Mouse (Mus musculus): ENCODE measurements around the gene Hhatl. TPM values are rescaled to one million over a fixed set of nuclear protein-coding genes. Genes with fewer than 3 reads are reported as not detected.

Gene Hhatl
- total RNA-seq, 2 experiments from 2014 or later: 111 to 112 TPM

DNA sequence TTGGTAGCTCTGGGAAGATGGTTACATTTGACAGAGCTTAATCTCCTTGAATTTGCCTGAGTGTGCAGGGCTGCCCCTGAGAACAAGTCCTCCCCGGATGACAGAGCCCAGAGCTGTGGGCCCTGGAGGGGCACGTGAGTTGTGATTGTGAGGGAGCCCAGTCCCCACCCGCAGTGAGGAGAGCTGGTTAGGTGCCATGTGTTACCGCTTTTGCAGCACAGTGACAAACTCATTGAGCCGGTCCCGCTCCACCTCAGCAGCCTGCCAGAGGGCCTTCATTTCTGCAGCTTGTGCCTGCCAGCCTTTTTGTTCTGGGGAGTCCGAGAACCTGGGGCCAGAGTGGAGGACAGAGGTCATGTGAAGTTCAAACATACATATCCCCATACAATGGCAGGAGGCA is 15.6 kb upstream of the Hhatl start:
- intact Hi-C loops (cut with DNase I): no loop called here
- DNase-seq: peak in 1 of 2 experiments; percentile 38

- intact Hi-C loops (cut with DNase I): no loop called here
- DNase-seq: peak in 1 of 2 experiments; percentile 46
These were observed 15.2 kb upstream of the Hhatl start for GRCm38 (mm10) chr9:121807546-121807945.

- intact Hi-C loops (cut with DNase I): no loop called here
- DNase-seq: no peak
These were observed 10.4 kb upstream of the Hhatl start for GRCm38 (mm10) chr9:121802747-121803146.

DNA sequence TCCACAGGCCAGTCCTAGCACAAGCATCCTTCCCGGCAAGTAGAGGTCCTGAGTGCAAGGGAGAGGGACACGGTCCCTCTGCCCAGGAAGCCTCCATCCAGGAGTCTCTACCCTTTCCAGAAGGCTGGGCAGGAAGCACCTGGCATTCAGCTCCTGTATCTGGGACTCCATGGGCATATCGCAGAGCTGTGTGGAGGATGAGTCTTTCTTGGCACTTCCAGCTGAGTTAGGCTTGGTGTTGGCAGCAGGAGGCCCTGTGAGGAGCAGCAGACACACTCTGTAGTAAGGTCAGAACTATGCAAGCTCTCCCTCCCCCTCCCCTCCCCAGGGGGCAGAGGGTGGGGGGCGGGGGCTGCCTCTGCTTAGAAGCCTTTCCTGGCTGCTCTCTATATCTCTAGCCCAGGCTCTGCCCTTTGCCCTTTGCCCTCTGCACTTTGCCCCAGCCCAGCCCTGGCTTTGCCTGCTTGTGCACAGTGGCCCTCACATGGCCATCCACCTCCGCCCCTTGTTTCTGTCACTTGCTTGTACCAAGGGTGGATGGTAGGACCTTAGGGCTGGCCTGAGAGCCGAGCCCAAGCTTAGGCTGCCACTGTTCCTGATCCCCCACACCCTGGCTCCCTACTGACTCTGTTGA is 6.7 kb upstream of the Hhatl start:
- intact Hi-C loops (cut with DNase I): loop anchor here (5.0 kb wide), 1 partner anchor 818 kb away; no protein-coding TSS in a partner anchor
- DNase-seq: no peak

GRCm38 (mm10) chr9:121797722-121798121 is 5.4 kb upstream of the Hhatl start:
- DNase-seq: no peak
- intact Hi-C loops (cut with DNase I): loop anchor here (5.0 kb wide), 1 partner anchor 820 kb away; no protein-coding TSS in a partner anchor

DNA sequence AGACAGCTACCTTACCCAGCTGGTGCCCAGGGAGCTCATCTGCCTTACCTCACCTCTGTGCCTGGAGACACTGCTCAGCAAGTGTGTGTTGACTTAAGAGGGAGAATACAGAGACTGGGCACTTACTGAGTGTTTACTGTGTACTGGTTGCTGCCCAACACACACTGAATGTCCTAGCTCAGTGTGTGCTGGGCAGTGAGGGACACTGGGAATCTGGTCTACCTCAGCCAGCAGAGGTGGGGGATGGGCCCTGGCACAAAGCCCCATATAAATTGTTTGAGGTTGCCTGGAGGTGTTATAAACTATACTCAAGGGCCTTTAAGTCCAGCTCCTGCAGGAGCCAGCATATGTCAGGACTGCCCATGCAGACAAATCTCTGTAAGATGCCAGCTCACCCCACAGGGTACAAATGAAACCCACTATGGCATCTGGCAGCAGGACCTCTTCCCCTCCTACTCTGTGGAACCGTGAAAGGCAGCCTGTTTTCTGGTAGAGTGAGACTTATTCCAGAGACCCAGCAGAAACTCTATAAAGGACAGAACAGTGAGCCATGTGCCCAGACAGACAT is 2.7 kb upstream of the Hhatl start:
- intact Hi-C loops (cut with DNase I): loop anchor here (5.0 kb wide), 1 partner anchor 822 kb away; no protein-coding TSS in a partner anchor
- peak; percentile 83 to 89 for DNase-seq

DNA sequence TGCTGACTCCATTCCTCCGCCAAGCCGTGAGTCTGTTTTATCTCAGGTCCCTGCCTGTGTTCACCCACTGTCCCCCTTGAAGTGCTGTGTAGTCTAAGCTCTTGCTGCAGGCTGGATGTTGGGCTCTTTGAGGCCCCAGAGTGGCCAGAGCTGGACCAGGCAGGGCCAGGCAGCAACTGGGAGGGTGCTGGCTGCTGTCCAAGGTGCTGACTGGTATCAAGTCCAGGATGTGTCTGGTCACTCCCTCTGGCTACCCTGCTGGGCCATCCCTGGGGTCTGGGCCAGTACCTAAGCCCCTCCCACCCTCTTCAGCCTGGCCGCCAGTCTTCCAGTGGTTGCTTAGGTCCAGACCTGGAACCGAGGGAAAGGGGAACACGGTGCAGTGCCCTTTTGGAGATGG is 1.1 kb downstream of the Hhatl start:
- intact Hi-C loops (cut with DNase I): no loop called here
- peak; percentile 89 to 91 for DNase-seq

- DNase-seq: no peak
- intact Hi-C loops (cut with DNase I): no loop called here
These were observed 5.9 kb downstream of the Hhatl start for GRCm38 (mm10) chr9:121786359-121786758.

GRCm38 (mm10) chr9:121785261-121785660 is 7.0 kb downstream of the Hhatl start:
- DNase-seq: no peak
- intact Hi-C loops (cut with DNase I): no loop called here

DNA sequence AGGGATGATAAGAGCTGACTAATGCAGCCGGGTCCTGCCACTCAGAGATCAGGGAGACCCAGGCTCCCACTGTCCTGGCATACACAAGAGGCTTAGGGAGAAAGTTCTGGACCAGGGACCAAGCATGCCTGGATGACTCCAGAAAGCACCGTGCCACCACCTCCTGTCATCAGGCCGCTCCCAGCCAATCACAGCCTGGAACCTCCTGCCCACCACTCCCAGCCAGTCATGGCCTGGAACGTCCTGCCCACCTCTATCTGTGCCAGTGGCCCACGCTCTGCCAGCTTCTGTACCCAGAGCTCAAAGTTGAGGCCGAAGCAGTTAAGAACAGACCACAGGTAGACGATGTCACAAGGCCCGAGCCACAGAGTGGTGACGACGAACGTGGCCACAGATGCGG is 7.5 kb downstream of the Hhatl start:
- intact Hi-C loops (cut with DNase I): no loop called here
- no peak for DNase-seq

DNA sequence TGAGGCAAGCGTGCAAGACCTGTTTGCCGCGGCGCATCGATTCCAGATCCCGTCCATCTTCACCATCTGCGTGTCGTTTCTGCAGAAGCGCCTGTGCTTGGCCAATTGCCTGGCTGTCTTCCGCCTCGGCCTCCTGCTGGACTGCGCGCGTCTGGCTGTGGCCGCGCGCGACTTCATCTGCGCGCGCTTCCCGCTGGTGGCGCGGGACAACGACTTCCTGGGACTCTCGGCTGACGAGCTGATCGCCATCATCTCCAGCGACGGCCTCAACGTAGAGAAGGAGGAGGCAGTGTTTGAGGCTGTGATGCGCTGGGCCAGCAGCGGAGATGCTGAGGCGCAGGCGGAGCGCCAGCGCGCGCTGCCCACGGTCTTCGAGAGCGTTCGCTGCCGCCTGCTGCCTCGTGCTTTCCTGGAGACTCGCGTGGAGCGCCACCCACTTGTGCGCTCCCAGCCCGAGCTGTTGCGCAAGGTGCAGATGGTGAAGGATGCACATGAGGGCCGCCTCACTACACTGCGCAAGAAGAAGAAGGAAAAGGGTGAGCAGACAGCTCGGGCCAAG is 14.2 kb downstream of the Hhatl start:
- intact Hi-C loops (cut with DNase I): no loop called here
- peak; percentile 61 to 66 for DNase-seq

DNA sequence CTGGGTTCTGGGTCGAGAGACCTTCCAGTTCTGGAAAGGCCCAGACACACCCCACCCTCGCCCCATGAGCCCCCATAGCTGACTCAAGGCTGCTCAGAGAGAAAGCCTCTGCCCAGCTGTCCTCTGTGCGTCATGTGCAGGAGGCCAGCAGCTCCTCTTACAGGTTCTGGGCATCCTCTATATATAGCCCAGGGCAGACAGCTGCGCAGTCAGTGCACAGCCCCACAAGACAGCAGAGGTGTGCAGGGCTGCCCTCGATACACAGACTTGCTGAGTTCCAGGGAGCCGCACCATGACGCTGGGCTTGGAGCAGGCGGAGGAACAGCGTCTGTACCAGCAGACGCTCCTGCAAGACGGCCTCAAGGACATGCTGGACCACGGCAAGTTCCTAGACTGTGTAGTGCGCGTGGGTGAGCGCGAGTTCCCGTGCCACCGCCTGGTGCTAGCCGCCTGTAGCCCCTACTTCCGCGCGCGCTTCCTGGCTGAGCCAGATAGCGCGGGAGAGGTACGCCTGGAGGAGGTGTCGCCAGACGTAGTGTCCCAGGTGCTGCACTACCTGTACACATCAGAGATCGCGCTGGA is 14.7 kb downstream of the Hhatl start, which contains the start of gene Klhl40:
TSS of gene Klhl40 (plus strand) at position 124 of the 582 bp plus-strand sequence.
- DNase-seq: peak in 1 of 2 experiments; percentile 61
- intact Hi-C loops (cut with DNase I): loop anchor here (2.0 kb wide), 1 partner anchor 17 kb away; no protein-coding TSS in a partner anchor

- intact Hi-C loops (cut with DNase I): loop anchor here (2.0 kb wide), 1 partner anchor 16 kb away; no protein-coding TSS in a partner anchor
- peak; percentile 64 to 67 for DNase-seq
These were observed 15.8 kb downstream of the Hhatl start for GRCm38 (mm10) chr9:121776511-121776910.

- DNase-seq: no peak
- intact Hi-C loops (cut with DNase I): loop anchor here (2.0 kb wide), 1 partner anchor 15 kb away; no protein-coding TSS in a partner anchor
These were observed 16.4 kb downstream of the Hhatl start for GRCm38 (mm10) chr9:121775951-121776350.

GRCm38 (mm10) chr9:121772412-121772811 is 19.9 kb downstream of the Hhatl start:
- intact Hi-C loops (cut with DNase I): no loop called here

GRCm38 (mm10) chr9:121765166-121765855 is 27.0 kb downstream of the Hhatl start:
- intact Hi-C loops (cut with DNase I): no loop called here
- no peak for DNase-seq

More at GRCm38 (mm10) chr9:121772412-121772811, 19.9 kb downstream of the Hhatl start:
- peak in 1 of 2 experiments; percentile 51 for DNase-seq

DNA sequence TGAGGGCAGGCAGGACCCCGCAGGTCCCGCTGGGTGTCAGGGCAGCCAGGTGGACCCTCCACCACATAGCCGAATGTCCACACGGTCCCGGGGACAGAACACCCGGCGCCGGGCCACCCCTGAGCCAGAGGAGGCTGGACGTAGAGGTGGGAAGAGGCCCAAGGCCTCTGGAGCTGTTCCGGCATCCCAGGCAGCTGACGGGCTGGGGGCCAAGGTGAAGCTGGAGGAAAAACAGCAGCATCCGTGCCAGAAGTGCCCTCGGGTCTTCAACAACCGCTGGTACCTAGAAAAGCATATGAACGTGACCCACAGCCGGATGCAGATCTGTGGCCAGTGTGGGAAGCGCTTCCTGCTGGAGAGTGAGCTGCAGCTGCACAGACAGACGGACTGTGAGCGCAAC is 28.6 kb downstream of the Hhatl start:
- intact Hi-C loops (cut with DNase I): no loop called here
- DNase-seq: peak; percentile 71 to 74

GRCm38 (mm10) chr9:121762761-121763160 is 29.5 kb downstream of the Hhatl start:
- intact Hi-C loops (cut with DNase I): no loop called here
- no peak for DNase-seq

DNA sequence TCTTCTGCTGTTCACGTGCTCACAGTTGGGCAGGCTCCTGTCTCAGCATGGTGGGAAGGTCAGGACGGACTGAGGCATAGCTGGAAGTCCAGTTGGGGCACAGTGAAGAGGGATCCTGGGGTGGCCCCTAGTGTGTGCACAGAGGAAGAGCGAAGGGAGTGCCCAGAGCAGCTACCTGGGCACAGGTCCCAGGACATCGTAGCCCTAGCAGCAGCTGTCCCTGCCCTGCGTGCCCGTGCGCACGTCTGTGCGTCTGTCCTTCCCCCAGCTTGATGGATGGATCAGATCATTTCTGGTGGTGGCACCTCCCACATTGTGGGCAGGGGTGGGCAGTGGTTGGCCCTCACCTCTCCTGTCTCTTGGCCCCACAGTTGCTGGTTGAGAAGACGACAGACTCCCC is 30.1 kb downstream of the Hhatl start:
- intact Hi-C loops (cut with DNase I): no loop called here
- no peak for DNase-seq

- DNase-seq: no peak
- intact Hi-C loops (cut with DNase I): loop anchor here (2.0 kb wide), 1 partner anchor 15 kb away; the partner anchor contains the start of gene Klhl40
These were observed 30.5 kb downstream of the Hhatl start for GRCm38 (mm10) chr9:121761787-121762186.

Data from heart, postnatal 10 days (tissue).